Comparison of ENCODE assay signal across 8 mouse cellular contexts in the genomic region with DNA sequence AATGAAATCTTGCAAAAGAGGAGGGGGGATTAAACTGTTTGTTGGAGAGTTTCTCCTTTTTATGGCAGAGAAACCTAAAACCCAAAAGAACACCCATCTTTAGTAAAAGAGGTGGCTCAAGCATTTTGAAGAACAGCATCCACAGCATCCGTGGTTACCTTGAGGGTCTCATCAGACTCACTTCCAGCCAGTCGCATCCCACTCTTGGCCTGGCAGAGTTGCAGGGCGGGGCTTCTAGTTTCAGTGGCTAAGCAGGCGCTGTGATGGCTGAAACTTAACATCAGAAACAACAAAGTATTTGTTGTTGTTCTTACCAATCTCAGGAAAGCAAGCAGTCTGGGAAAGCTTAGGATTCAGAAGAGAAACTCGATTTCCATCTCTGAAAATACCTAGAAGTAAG. TPM values are rescaled to one million over a fixed set of nuclear protein-coding genes. Genes with fewer than 3 reads are reported as not detected.
A peak's percentile ranks its signal among the peaks of the same experiment; 100 is the strongest.
DNase-seq lines count a peak whose midpoint lies in the region; ATAC-seq and TF ChIP-seq lines count a peak whose summit lies in the region.

No protein-coding gene starts in this region.

- peak overlapping the region; percentile 86 for H3K4me3 ChIP-seq in layer of hippocampus, adult 2 months
- H3K4me3 ChIP-seq in embryonic facial prominence, embryonic 14.5 days (ENCODE audit: low read depth, low read length), result peak overlapping the region; percentile 89
- H3K4me3 ChIP-seq in hindbrain, embryonic 16.5 days (ENCODE audit: low read length), result peak overlapping the region; percentile 50
- peak overlapping the region; percentile 63 for H3K4me3 ChIP-seq in midbrain, embryonic 16.5 days (ENCODE audit: low read depth, low read length)
- H3K4me3 ChIP-seq in lung, adult 2 months (replicated peaks; ENCODE audit: extremely low read depth, low read depth, low read length), result no peak overlapping the region

- ATAC-seq in embryonic facial prominence, embryonic 14.5 days (ENCODE audit: low read depth), result no peak
- ATAC-seq in hindbrain, embryonic 16.5 days, result no peak
- no peak for ATAC-seq in midbrain, embryonic 16.5 days

- DNase-seq in layer of hippocampus, adult 2 months (ENCODE audit: low spot score in 2 of 2), result no peak
- DNase-seq in layer of hippocampus, postnatal 25 days (ENCODE audit: extremely low spot score in 1 of 2, low spot score in 1 of 2), result no peak
- DNase-seq in embryonic facial prominence, embryonic 14.5 days (ENCODE audit: low spot score), result no peak
- DNase-seq in spleen, postnatal 14 days (ENCODE audit: low spot score in 2 of 2), result no peak
- DNase-seq in embryo, embryonic 10 days (ENCODE audit: low spot score), result no peak
- no peak for DNase-seq in lung, adult 2 months

- peaks cover 25% of the 10 kb centered on the region for H3K4me1 ChIP-seq in embryonic facial prominence, embryonic 14.5 days (ENCODE audit: control insufficient read depth, insufficient read depth, low read length)
- H3K4me1 ChIP-seq in hindbrain, embryonic 16.5 days (ENCODE audit: control insufficient read depth, insufficient read depth, low read depth, low read length), result peaks cover 28% of the 10 kb centered on the region
- peaks cover 34% of the 10 kb centered on the region for H3K4me1 ChIP-seq in midbrain, embryonic 16.5 days (ENCODE audit: control insufficient read depth, insufficient read depth, low read length)
- peaks cover 12% of the 10 kb centered on the region for H3K4me1 ChIP-seq in lung, adult 2 months (ENCODE audit: control insufficient read depth, insufficient read depth, low read length)

- H3K27me3 ChIP-seq in embryonic facial prominence, embryonic 14.5 days (replicated peaks; ENCODE audit: control insufficient read depth, insufficient read depth, low read length), result no peaks in the 10 kb centered on the region
- H3K27me3 ChIP-seq in hindbrain, embryonic 16.5 days (replicated peaks; ENCODE audit: control insufficient read depth, insufficient read depth, low read length), result no peaks in the 10 kb centered on the region
- H3K27me3 ChIP-seq in midbrain, embryonic 16.5 days (ENCODE audit: control insufficient read depth, insufficient read depth, low read depth, low read length), result no peaks in the 10 kb centered on the region

- no peaks in the 10 kb centered on the region for H3K9me3 ChIP-seq in embryonic facial prominence, embryonic 14.5 days (ENCODE audit: control insufficient read depth, low read length)
- no peaks in the 10 kb centered on the region for H3K9me3 ChIP-seq in hindbrain, embryonic 16.5 days (ENCODE audit: control insufficient read depth, low read length)
- H3K9me3 ChIP-seq in midbrain, embryonic 16.5 days (replicated peaks; ENCODE audit: control insufficient read depth, low read length, poor library complexity, severe bottlenecking), result no peaks in the 10 kb centered on the region

- H3K36me3 ChIP-seq in embryonic facial prominence, embryonic 14.5 days (ENCODE audit: control insufficient read depth, insufficient read depth, low read length), result no peaks in the 10 kb centered on the region
- H3K36me3 ChIP-seq in hindbrain, embryonic 16.5 days (ENCODE audit: control insufficient read depth, insufficient read depth, low read length), result no peaks in the 10 kb centered on the region
- no peaks in the 10 kb centered on the region for H3K36me3 ChIP-seq in midbrain, embryonic 16.5 days (ENCODE audit: control insufficient read depth, insufficient read depth, low read length)

- peak overlapping the region; percentile 89 for H3K4me2 ChIP-seq in embryonic facial prominence, embryonic 14.5 days (ENCODE audit: low read depth, low read length)
- peak overlapping the region; percentile 75 for H3K4me2 ChIP-seq in hindbrain, embryonic 16.5 days (ENCODE audit: low read length)
- peak overlapping the region; percentile 57 for H3K4me2 ChIP-seq in midbrain, embryonic 16.5 days (ENCODE audit: low read length)

- no peak for TF ChIP-seq POLR2A in lung, adult 2 months (IDR thresholded peaks at IDR 0.05; ENCODE audit: borderline replicate concordance, extremely low read depth, low read depth, low read length)

- peak overlapping the region; percentile 100; the same call in 1 of the 2 replicates for H3K27ac ChIP-seq in layer of hippocampus, adult 2 months
- H3K27ac ChIP-seq in embryonic facial prominence, embryonic 14.5 days (replicated peaks; ENCODE audit: low read depth, low read length), result peak overlapping the region; percentile 97
- H3K27ac ChIP-seq in hindbrain, embryonic 16.5 days (ENCODE audit: low read depth, low read length), result no peak overlapping the region; the same call in 1 of the 2 replicates
- H3K27ac ChIP-seq in midbrain, embryonic 16.5 days (ENCODE audit: low read length), result peak overlapping the region; percentile 91

- 23% methylated on average over 5 of the region's 5 CpGs for WGBS in embryonic facial prominence, embryonic 14.5 days
- WGBS in hindbrain, embryonic 16.5 days, result 21% methylated on average over 5 of the region's 5 CpGs
- WGBS in midbrain, embryonic 16.5 days, result 21% methylated on average over 5 of the region's 5 CpGs
- WGBS in lung, adult 2 months, result 35% methylated on average over 5 of the region's 5 CpGs

- no peak for TF ChIP-seq CTCF in layer of hippocampus, adult 2 months (conservative IDR thresholded peaks at IDR 0.05)
- TF ChIP-seq CTCF in lung, adult 2 months (IDR thresholded peaks at IDR 0.05; ENCODE audit: insufficient read depth, low read length), result no peak

- peak overlapping the region; percentile 95; the same call in 1 of the 2 replicates for H3K9ac ChIP-seq in embryonic facial prominence, embryonic 14.5 days (ENCODE audit: low read depth, low read length)
- H3K9ac ChIP-seq in hindbrain, embryonic 16.5 days (ENCODE audit: low read depth, low read length), result peak overlapping the region; percentile 19; the same call in 1 of the 2 replicates
- H3K9ac ChIP-seq in midbrain, embryonic 16.5 days (ENCODE audit: low read depth, low read length), result 0 out of 2 replicates have a peak overlapping the region, but pooled peaks have one; percentile 17

RNA-seq across cellular contexts. Expression of gene Atp1a1, which starts 0.8 kb away (rescaled TPM):
- total RNA-seq in layer of hippocampus, adult 2 months (2021), result 100 to 1,000 TPM; 476 to 506 TPM
- total RNA-seq in layer of hippocampus, postnatal 25 days (2021), result 100 to 1,000 TPM; 496 to 507 TPM
- 153 and 162 TPM in 2 replicates for polyA plus RNA-seq in embryonic facial prominence, embryonic 14.5 days (2014; fragmentation: Nextera tagmentation; extraction: Ambion mirVana)
- 67.5 and 74.9 TPM in 2 replicates for polyA plus RNA-seq in hindbrain, embryonic 16.5 days (2015; fragmentation: Nextera tagmentation; extraction: Ambion mirVana)
- 58.4 and 61.3 TPM in 2 replicates for polyA plus RNA-seq in midbrain, embryonic 16.5 days (2015; fragmentation: Nextera tagmentation; extraction: Ambion mirVana)
- 267 and 269 TPM in 2 replicates for polyA plus RNA-seq in lung, adult 2 months (2012; rRNA removed)

Comparison
In these comparisons a context has a peak if more than half of its experiments do, and no peak if none do; other contexts are left out.
1. H3K9ac ChIP-seq: peak in every context shown above with its lines; median percentile 95 in embryonic facial prominence, embryonic 14.5 days; 19 in hindbrain, embryonic 16.5 days; 17 in midbrain, embryonic 16.5 days.